Mouse (Mus musculus) MEL (cell line): Measurements from ENCODE around the gene Cd44. TPM values are rescaled to one million over a fixed set of nuclear protein-coding genes. Genes with fewer than 3 reads are reported as not detected.

ENCODE experiments used
- DNase-seq: peaks from one replicate; pipeline ENCODE4 v3.0.0; 2011; ENCODE audit warnings: low read depth, low spot score
- H3K27ac ChIP-seq: 2 replicates; pipeline ENCODE4 v1.5.1; 2012; ENCODE audit warnings: low read depth, mild to moderate bottlenecking, control low read depth, low read length, moderate library complexity; ENCODE audit not compliant: control insufficient read depth
- H3K27me3 ChIP-seq, 2 experiments: fragments of 150-350 bp in 1 of 2; sonication (generic) in 1 of 2; 2 replicates each; pipeline ENCODE4 v1.6.1; 2012; ENCODE audit warnings: low read length in 2 of 2, mild to moderate bottlenecking in 2 of 2, improper control_type of control experiment in 1 of 2, moderate library complexity in 1 of 2; ENCODE audit not compliant: insufficient read depth in 2 of 2, control insufficient read depth in 1 of 2
- H3K36me3 ChIP-seq, 2 experiments: 2 replicates each; pipeline ENCODE4 v1.6.1; 2012 to 2014; ENCODE audit warnings: low read length in 2 of 2, improper control_type of control experiment in 1 of 2, inconsistent platforms in 1 of 2, mild to moderate bottlenecking in 1 of 2; ENCODE audit not compliant: insufficient read depth in 2 of 2, control insufficient read depth in 1 of 2
- H3K4me1 ChIP-seq, 2 experiments: fragments of 150-350 bp in 1 of 2; sonication (generic) in 1 of 2; 2 replicates each; pipeline ENCODE4 v1.6.1; 2012; ENCODE audit warnings: low read length in 2 of 2, improper control_type of control experiment in 1 of 2, mild to moderate bottlenecking in 1 of 2; ENCODE audit not compliant: insufficient read depth in 2 of 2, control insufficient read depth in 1 of 2
- H3K4me3 ChIP-seq, 2 experiments: fragments of 150-350 bp in 1 of 2; sonication (generic) in 1 of 2; 2 replicates each; pipeline ENCODE4 v1.5.1; 2012; ENCODE audit warnings: low read depth in 2 of 2, low read length in 2 of 2, mild to moderate bottlenecking in 2 of 2, moderate library complexity in 2 of 2, control low read depth in 1 of 2, improper control_type of control experiment in 1 of 2; ENCODE audit not compliant: control insufficient read depth in 1 of 2, insufficient read depth in 1 of 2
- H3K79me2 ChIP-seq: 2 replicates; pipeline ENCODE4 v1.6.1; 2012; ENCODE audit warnings: mild to moderate bottlenecking, low read length, moderate library complexity; ENCODE audit not compliant: control insufficient read depth, poor library complexity, insufficient read depth
- H3K9ac ChIP-seq: 2 replicates; pipeline ENCODE4 v1.6.1; 2012; ENCODE audit warnings: low read depth, mild to moderate bottlenecking, control low read depth, low read length, moderate library complexity; ENCODE audit not compliant: control insufficient read depth, poor library complexity, severe bottlenecking
- H3K9me3 ChIP-seq: fragments of 150-350 bp; sonication (generic); replicated peaks from 2 replicates; pipeline ENCODE4 v1.6.1; 2012; ENCODE audit warnings: mild to moderate bottlenecking, low read length, improper control_type of control experiment, moderate library complexity; ENCODE audit not compliant: insufficient read depth
- BHLHE40 ChIP-seq: IDR thresholded peaks from 2 replicates; pipeline ENCODE4 v1.6.1; 2012; ENCODE audit warnings: low read depth, mild to moderate bottlenecking, inconsistent platforms, low read length, improper control_type of control experiment, borderline replicate concordance
- CHD1 ChIP-seq: IDR thresholded peaks from 2 replicates; pipeline ENCODE4 v1.6.1; 2012; ENCODE audit warnings: low read depth, mild to moderate bottlenecking, inconsistent platforms, low read length, improper control_type of control experiment
- CHD2 ChIP-seq: IDR thresholded peaks from 2 replicates; pipeline ENCODE4 v1.6.1; 2011; ENCODE audit warnings: low read length, improper control_type of control experiment
- CTCF ChIP-seq, 3 experiments: IDR thresholded peaks in 2 of 3; conservative IDR thresholded peaks in 1 of 3; 2 replicates each; pipeline ENCODE4 v1.5.1; 2011 to 2012; ENCODE audit warnings: low read length in 3 of 3, low read depth in 2 of 3, mild to moderate bottlenecking in 2 of 3, improper control_type of control experiment in 1 of 3, inconsistent platforms in 1 of 3, mixed read lengths in 1 of 3, moderate library complexity in 1 of 3; ENCODE audit not compliant: control insufficient read depth in 1 of 3, insufficient read depth in 1 of 3, poor library complexity in 1 of 3, severe bottlenecking in 1 of 3
- E2F4 ChIP-seq: IDR thresholded peaks from 2 replicates; pipeline ENCODE4 v1.6.1; 2011; ENCODE audit warnings: low read depth, low read length, improper control_type of control experiment, borderline replicate concordance
- ELF1 ChIP-seq: IDR thresholded peaks from 2 replicates; pipeline ENCODE4 v1.6.1; 2014; ENCODE audit warnings: low read depth, mild to moderate bottlenecking, inconsistent platforms, low read length, improper control_type of control experiment, moderate library complexity
- ETS1 ChIP-seq: IDR thresholded peaks from 2 replicates; pipeline ENCODE4 v1.6.1; 2012; ENCODE audit warnings: low read depth, mild to moderate bottlenecking, inconsistent platforms, low read length, improper control_type of control experiment, moderate library complexity
- GABPA ChIP-seq: IDR thresholded peaks from 2 replicates; pipeline ENCODE4 v1.6.1; 2012; ENCODE audit warnings: low read depth, mild to moderate bottlenecking, inconsistent platforms, low read length, improper control_type of control experiment, moderate library complexity
- GATA1 ChIP-seq: IDR thresholded peaks from 2 replicates; pipeline ENCODE4 v1.6.1; 2011; ENCODE audit warnings: low read depth, low read length, improper control_type of control experiment
- JUND ChIP-seq: IDR thresholded peaks from 2 replicates; pipeline ENCODE4 v1.6.1; 2011; ENCODE audit warnings: low read depth, mild to moderate bottlenecking, improper control_type of control experiment, low read length
- MAFK ChIP-seq: IDR thresholded peaks from 2 replicates; pipeline ENCODE4 v1.6.1; 2011; ENCODE audit warnings: low read depth, mild to moderate bottlenecking, low read length, improper control_type of control experiment, borderline replicate concordance
- MAZ ChIP-seq: IDR thresholded peaks from 2 replicates; pipeline ENCODE4 v1.6.1; 2012; ENCODE audit warnings: low read depth, mild to moderate bottlenecking, inconsistent platforms, low read length, improper control_type of control experiment
- MYC ChIP-seq: IDR thresholded peaks from 2 replicates; pipeline ENCODE4 v1.6.1; 2011; ENCODE audit warnings: low read depth, mild to moderate bottlenecking, low read length, improper control_type of control experiment, moderate library complexity
- NRF1 ChIP-seq: IDR thresholded peaks from 2 replicates; pipeline ENCODE4 v1.6.1; 2014; ENCODE audit warnings: low read depth, mild to moderate bottlenecking, inconsistent platforms, low read length, improper control_type of control experiment, moderate library complexity; ENCODE audit not compliant: poor library complexity, insufficient read depth, severe bottlenecking
- POLR2A ChIP-seq, 2 experiments: IDR thresholded peaks; 2 replicates each; pipeline ENCODE4 v1.6.1; 2011 to 2012; ENCODE audit warnings: low read length in 2 of 2, mild to moderate bottlenecking in 2 of 2, control low read depth in 1 of 2, improper control_type of control experiment in 1 of 2, low read depth in 1 of 2, moderate library complexity in 1 of 2; ENCODE audit not compliant: control insufficient read depth in 1 of 2, insufficient read depth in 1 of 2, poor library complexity in 1 of 2
- POLR2AphosphoS2 ChIP-seq: IDR thresholded peaks from 2 replicates; pipeline ENCODE4 v1.6.1; 2011; ENCODE audit warnings: low read length, improper control_type of control experiment
- RAD21 ChIP-seq: IDR thresholded peaks from 2 replicates; pipeline ENCODE4 v1.6.1; 2011; ENCODE audit warnings: mild to moderate bottlenecking, low read depth, low read length, improper control_type of control experiment
- SIN3A ChIP-seq: IDR thresholded peaks from 2 replicates; pipeline ENCODE4 v1.6.1; 2012; ENCODE audit warnings: low read length, improper control_type of control experiment, inconsistent platforms
- SMC3 ChIP-seq: IDR thresholded peaks from 2 replicates; pipeline ENCODE4 v1.6.1; 2011; ENCODE audit warnings: low read depth, low read length, improper control_type of control experiment
- TBP ChIP-seq: IDR thresholded peaks from 2 replicates; pipeline ENCODE4 v1.8.0; 2011; ENCODE audit warnings: low read depth, low read length, improper control_type of control experiment
- TCF12 ChIP-seq: IDR thresholded peaks from 2 replicates; pipeline ENCODE4 v1.6.1; 2014; ENCODE audit warnings: low read depth, mild to moderate bottlenecking, inconsistent platforms, low read length, improper control_type of control experiment, moderate library complexity
- UBTF ChIP-seq: IDR thresholded peaks from 2 replicates; pipeline ENCODE4 v1.6.1; 2012; ENCODE audit warnings: low read depth, mild to moderate bottlenecking, inconsistent platforms, low read length, improper control_type of control experiment, moderate library complexity, borderline replicate concordance; ENCODE audit not compliant: insufficient read depth
- USF2 ChIP-seq, 2 experiments: IDR thresholded peaks; 2 replicates each; pipeline ENCODE4 v1.6.1; 2011 to 2012; ENCODE audit warnings: improper control_type of control experiment in 2 of 2, low read length in 2 of 2, borderline replicate concordance in 1 of 2, inconsistent platforms in 1 of 2, low read depth in 1 of 2, mild to moderate bottlenecking in 1 of 2; ENCODE audit not compliant: insufficient read depth in 1 of 2
- ZC3H11A ChIP-seq: IDR thresholded peaks from 2 replicates; pipeline ENCODE4 v1.6.1; 2012; ENCODE audit warnings: low read depth, mild to moderate bottlenecking, inconsistent platforms, low read length, improper control_type of control experiment
- ZKSCAN1 ChIP-seq: IDR thresholded peaks from 2 replicates; pipeline ENCODE4 v1.6.1; 2012; ENCODE audit warnings: low read depth, mild to moderate bottlenecking, inconsistent platforms, low read length, improper control_type of control experiment, moderate library complexity
- ZNF384 ChIP-seq: IDR thresholded peaks from 2 replicates; pipeline ENCODE4 v1.6.1; 2012; ENCODE audit warnings: low read depth, mild to moderate bottlenecking, inconsistent platforms, low read length, improper control_type of control experiment
- polyA plus RNA-seq, 2 experiments: library from polyadenylated mRNA; stranded (reverse) in 1 of 2; unstranded in 1 of 2; fragments of >175 nt in 1 of 2; fragments of >200 nt in 1 of 2; gene quantifications; 2 replicates each; pipeline versions ENCODE4 v1.2.1 to v1.2.4; 2012; ENCODE audit warnings: low replicate concordance in 2 of 2, low read depth in 1 of 2; ENCODE audit not compliant: insufficient read length in 2 of 2, insufficient read depth in 1 of 2, missing spikeins in 1 of 2
- total RNA-seq: library from RNA; depleted of rRNA; stranded (reverse); fragments of 300-350 nt; gene quantifications from 2 replicates; pipeline ENCODE4 v1.2.3, GENCODE M21; 2012

Gene Cd44
- total and polyA plus RNA-seq, 3 experiments = 43.8 to 226 (median 53.9) TPM

- H3K4me1 ChIP-seq = peaks cover 9 to 10% of the 10 kb centered on the region in 2 experiments
- H3K79me2 ChIP-seq = peaks cover 9% of the 10 kb centered on the region
- no peak for DNase-seq
- TF ChIP-seq POLR2AphosphoS2 = no peak
- TF ChIP-seq MAFK = no peak
- no peak for TF ChIP-seq CHD2
- no peak for TF ChIP-seq POLR2A (IDR thresholded peaks at IDR 0.05; ENCODE audit: control insufficient read depth in 1 of 2, insufficient read depth in 1 of 2, low read depth in 1 of 2, low read length in 2 of 2, poor library complexity in 1 of 2)
- no peak for TF ChIP-seq CHD1
- TF ChIP-seq JUND = no peak
- TF ChIP-seq MYC = no peak
- TF ChIP-seq USF2 (IDR thresholded peaks at IDR 0.05; ENCODE audit: borderline replicate concordance in 1 of 2, insufficient read depth in 1 of 2, low read depth in 1 of 2, low read length in 2 of 2) = no peak
- TF ChIP-seq GATA1 = no peak
- TF ChIP-seq, all 39 proteins: peak for 0
- Histone ChIP-seq H3K4me3 (no peak overlapping the region), H3K36me3 (peaks cover 16 to 30% of the 10 kb centered on the region in 2 experiments), H3K9me3 (no peaks in the 10 kb centered on the region), H3K27me3 (no peaks in the 10 kb centered on the region), H3K27ac (no peak overlapping the region), H3K9ac (no peak overlapping the region)
Measured at GRCm38 (mm10) chr2:102862706-102863105, 38.8 kb downstream of the Cd44 start.

GRCm38 (mm10) chr2:102858271-102858670, 43.2 kb downstream of the Cd44 start:
- TF ChIP-seq RAD21 = no peak
- no peak for TF ChIP-seq JUND
- TF ChIP-seq ZKSCAN1 = no peak
- no peaks in the 10 kb centered on the region for H3K27me3 ChIP-seq

GRCm38 (mm10) chr2:102853297-102853696, 48.2 kb downstream of the Cd44 start:
- H3K4me3 ChIP-seq = no peak overlapping the region
- peaks cover 10 to 44% of the 10 kb centered on the region in 2 experiments for H3K36me3 ChIP-seq
- no peak for DNase-seq
- TF ChIP-seq E2F4 (no peak), UBTF (no peak), ELF1 (no peak), GABPA (no peak), ZC3H11A (no peak), BHLHE40 (no peak), TCF12 (no peak), MAZ (no peak), NRF1 (no peak), ZNF384 (no peak), TBP (no peak), CTCF (IDR thresholded peaks at IDR 0.05 in 2 of 3, conservative IDR thresholded peaks at IDR 0.05 in 1 of 3; ENCODE audit: control insufficient read depth in 1 of 3, insufficient read depth in 1 of 3, low read depth in 2 of 3, low read length in 3 of 3, poor library complexity in 1 of 3, severe bottlenecking in 1 of 3) (no peak), POLR2A (IDR thresholded peaks at IDR 0.05; ENCODE audit: control insufficient read depth in 1 of 2, insufficient read depth in 1 of 2, low read depth in 1 of 2, low read length in 2 of 2, poor library complexity in 1 of 2) (no peak), SMC3 (no peak), ETS1 (no peak), RAD21 (no peak), SIN3A (no peak)
- peaks cover 17 to 42% of the 10 kb centered on the region in 2 experiments for H3K4me1 ChIP-seq
- no peaks in the 10 kb centered on the region for H3K9me3 ChIP-seq
- no peaks in the 10 kb centered on the region for H3K79me2 ChIP-seq
- no peaks in the 10 kb centered on the region for H3K27me3 ChIP-seq
- H3K9ac ChIP-seq = no peak overlapping the region
- no peak overlapping the region for H3K27ac ChIP-seq

More at GRCm38 (mm10) chr2:102858271-102858670, 43.2 kb downstream of the Cd44 start:
- H3K9ac ChIP-seq = no peak overlapping the region
- H3K79me2 ChIP-seq = no peaks in the 10 kb centered on the region
- H3K9me3 ChIP-seq = no peaks in the 10 kb centered on the region
- no peak overlapping the region for H3K4me3 ChIP-seq
- no peak overlapping the region for H3K27ac ChIP-seq
- H3K4me1 ChIP-seq = no peaks in the 10 kb centered on the region
- H3K36me3 ChIP-seq = peaks cover 4 to 31% of the 10 kb centered on the region in 2 experiments
- no peak for DNase-seq
